Mouse (Mus musculus) midbrain, embryonic 11.5 days (tissue): ENCODE data around the gene Gm19965. TPM values are rescaled to one million over a fixed set of nuclear protein-coding genes. Genes with fewer than 3 reads are reported as not detected.

Experiments used
- ATAC-seq: fragments of 200-750 bp; cut with Nextera tagmentation; 2 replicates; pipeline ENCODE4 v1.8.0; 2017; ENCODE audit warnings: moderate TSS enrichment, moderate library complexity; ENCODE audit not compliant: low FRiP score
- DNase-seq: peaks from one replicate; pipeline ENCODE4 v3.0.0; 2015; ENCODE audit warnings: low spot score; ENCODE audit errors: missing footprints
- H3K27ac ChIP-seq: fragments of 300-500 bp; sonication (generic); 2 replicates; pipeline ENCODE4 v1.5.1; 2014; ENCODE audit warnings: low read depth, low read length
- H3K27me3 ChIP-seq: fragments of 300-500 bp; sonication (generic); 2 replicates; pipeline ENCODE4 v1.6.1; 2014; ENCODE audit warnings: mild to moderate bottlenecking, low read length, moderate library complexity, mixed read lengths; ENCODE audit not compliant: control insufficient read depth, insufficient read depth
- H3K36me3 ChIP-seq: fragments of 300-500 bp; sonication (generic); 2 replicates; pipeline ENCODE4 v1.6.1; 2014; ENCODE audit warnings: mild to moderate bottlenecking, low read length, moderate library complexity, mixed read lengths; ENCODE audit not compliant: control insufficient read depth, insufficient read depth
- H3K4me1 ChIP-seq: fragments of 300-500 bp; sonication (generic); 2 replicates; pipeline ENCODE4 v1.6.1; 2014; ENCODE audit warnings: low read length; ENCODE audit not compliant: control insufficient read depth, insufficient read depth
- H3K4me2 ChIP-seq: fragments of 300-500 bp; sonication (generic); 2 replicates; pipeline ENCODE4 v1.6.1; 2014; ENCODE audit warnings: mild to moderate bottlenecking, moderate library complexity
- H3K4me3 ChIP-seq: fragments of 300-500 bp; sonication (generic); 2 replicates; pipeline ENCODE4 v1.5.1; 2014; ENCODE audit warnings: low read depth, low read length
- H3K9ac ChIP-seq: fragments of 300-500 bp; sonication (generic); 2 replicates; pipeline ENCODE4 v1.6.1; 2014; ENCODE audit warnings: low read length
- H3K9me3 ChIP-seq: fragments of 300-500 bp; sonication (generic); 2 replicates; pipeline ENCODE4 v1.6.1; 2016; ENCODE audit warnings: low read length; ENCODE audit not compliant: control insufficient read depth
- WGBS: fragments of 180-500 bp; shearing (Covaris S2); extraction: QIAGEN DNeasy Blood & Tissue Kit; methylation state at CpG from one replicate; pipeline ENCODE4 v1.1.7; 2014; 5-methylcytosine and 5-hydroxymethylcytosine counted together
- polyA plus RNA-seq: library from polyadenylated mRNA; unstranded; fragments of >200 nt; fragmentation: Nextera tagmentation; extraction: Ambion mirVana; gene quantifications from 2 replicates; pipeline ENCODE4 v1.2.1, GENCODE M21; 2014

Gene Gm19965
- polyA plus RNA-seq = not detected in 2 replicates

- Histone ChIP-seq H3K27ac (no peak within 1 kb of the TSS), H3K4me2 (no peak within 1 kb of the TSS), H3K9me3 (no peaks in the 10 kb centered on the region), H3K4me1 (no peaks in the 10 kb centered on the region), H3K36me3 (no peaks in the 10 kb centered on the region), H3K9ac (no peak within 1 kb of the TSS), H3K27me3 (no peaks in the 10 kb centered on the region), H3K4me3 (no peak within 1 kb of the TSS)
- WGBS = 84% methylated on average over 3 of the region's 3 CpGs
- ATAC-seq = no peak
- no peak for DNase-seq
Measured at GRCm38 (mm10) chr1:116802683-116803082, at the start of gene Gm19965. TSS of gene Gm19965 (plus strand) at chr1:116802983.

GRCm38 (mm10) chr1:116782471-116782989 is 20.3 kb upstream of the Gm19965 start:
- DNase-seq (no peak), ATAC-seq (no peak)
- Histone ChIP-seq H3K4me3 (no peak overlapping the region), H3K4me1 (no peaks in the 10 kb centered on the region), H3K9me3 (no peaks in the 10 kb centered on the region), H3K27me3 (no peaks in the 10 kb centered on the region), H3K4me2 (no peak overlapping the region), H3K9ac (no peak overlapping the region), H3K36me3 (no peaks in the 10 kb centered on the region), H3K27ac (no peak overlapping the region)
- WGBS = 90% methylated on average over 8 of the region's 8 CpGs
